ENCODE assay signal across 19 mouse cellular contexts in the genomic region with DNA sequence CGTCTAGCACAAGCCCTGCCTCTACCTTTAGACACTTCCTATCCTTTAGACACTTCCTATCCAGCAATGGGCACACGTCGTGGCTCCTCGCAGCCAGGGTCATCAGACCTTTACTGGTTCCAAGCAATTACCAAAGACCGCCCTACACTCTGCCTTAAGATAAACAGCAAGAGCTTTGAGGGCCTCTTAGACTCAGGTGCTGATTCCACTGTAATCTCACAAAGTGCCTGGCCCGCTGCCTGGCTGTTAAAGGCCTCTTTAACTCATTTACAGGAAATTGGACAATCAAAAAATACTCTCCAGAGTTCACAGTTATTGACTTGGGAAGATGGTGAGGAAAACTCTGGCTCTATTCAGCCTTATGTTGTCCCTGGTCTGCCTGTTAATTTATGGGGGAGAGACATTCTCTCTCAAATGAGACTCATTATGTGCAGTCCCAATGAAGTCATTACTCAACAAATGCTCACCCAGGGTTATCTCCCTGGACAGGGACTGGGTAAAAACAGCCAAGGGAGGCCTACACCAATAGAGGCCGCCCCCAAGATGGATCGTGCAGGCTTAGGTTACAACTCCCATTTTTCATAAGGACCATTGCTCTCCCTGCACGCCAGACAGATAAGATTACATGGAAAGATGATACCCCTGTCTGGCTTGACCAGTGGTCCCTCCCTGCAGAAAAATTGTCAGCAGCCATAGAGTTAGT. TPM values are rescaled to one million over a fixed set of nuclear protein-coding genes. Genes with fewer than 3 reads are reported as not detected.
"Had no signal": no experiment of that assay in that cellular context is flagged by ENCODE, and none has a peak within 500 bp of the region (broad histone marks: within the 10 kb centered on the region; RNA-seq: fewer than 3 reads in every experiment).

No protein-coding gene starts in this region.

RNA-seq across cellular contexts. Expression of gene Krtap5-1, which starts 10.9 kb away (rescaled TPM):
- polyA plus RNA-seq: intestine, postnatal 0 days; kidney, adult 2 months; limb, embryonic 11.5 days; limb, embryonic 14.5 days; liver, embryonic 11.5 days; liver, embryonic 14.5 days; liver, postnatal 0 days; lung, embryonic 16.5 days; midbrain, embryonic 12.5 days; midbrain, embryonic 16.5 days; myocyte; neural tube, embryonic 11.5 days; neural tube, embryonic 14.5 days; small intestine, adult 2 months; spleen, adult 2 months; stomach, embryonic 16.5 days; testis, adult 2 months; urinary bladder, adult 2 months had no signal

RNA-seq across cellular contexts. Expression of gene Gm4559, which starts 11.9 kb away (rescaled TPM):
- polyA plus RNA-seq: intestine, embryonic 14.5 days; intestine, postnatal 0 days; kidney, adult 2 months; limb, embryonic 11.5 days; limb, embryonic 14.5 days; liver, embryonic 11.5 days; liver, embryonic 14.5 days; liver, postnatal 0 days; lung, embryonic 16.5 days; midbrain, embryonic 12.5 days; midbrain, embryonic 16.5 days; myocyte; neural tube, embryonic 11.5 days; neural tube, embryonic 14.5 days; small intestine, adult 2 months; spleen, adult 2 months; stomach, embryonic 16.5 days; testis, adult 2 months; urinary bladder, adult 2 months had no signal

RNA-seq across cellular contexts. Expression of gene Krtap5-4, which starts 17.3 kb away (rescaled TPM):
- polyA plus RNA-seq: intestine, embryonic 14.5 days; intestine, postnatal 0 days; kidney, adult 2 months; limb, embryonic 11.5 days; limb, embryonic 14.5 days; liver, embryonic 11.5 days; liver, embryonic 14.5 days; liver, postnatal 0 days; lung, embryonic 16.5 days; midbrain, embryonic 12.5 days; midbrain, embryonic 16.5 days; myocyte; neural tube, embryonic 11.5 days; neural tube, embryonic 14.5 days; small intestine, adult 2 months; spleen, adult 2 months; stomach, embryonic 16.5 days; testis, adult 2 months; urinary bladder, adult 2 months had no signal

RNA-seq across cellular contexts. Expression of gene Gm2431, which starts 27.9 kb away (rescaled TPM):
- polyA plus RNA-seq: intestine, embryonic 14.5 days; intestine, postnatal 0 days; kidney, adult 2 months; limb, embryonic 11.5 days; limb, embryonic 14.5 days; liver, embryonic 11.5 days; liver, embryonic 14.5 days; liver, postnatal 0 days; lung, embryonic 16.5 days; midbrain, embryonic 12.5 days; midbrain, embryonic 16.5 days; myocyte; neural tube, embryonic 11.5 days; neural tube, embryonic 14.5 days; small intestine, adult 2 months; spleen, adult 2 months; stomach, embryonic 16.5 days; testis, adult 2 months; urinary bladder, adult 2 months had no signal

RNA-seq across cellular contexts. Expression of gene Gm40460, which starts 45.2 kb away (rescaled TPM):
- polyA plus RNA-seq: intestine, embryonic 14.5 days; intestine, postnatal 0 days; kidney, adult 2 months; limb, embryonic 11.5 days; limb, embryonic 14.5 days; liver, embryonic 11.5 days; liver, embryonic 14.5 days; liver, postnatal 0 days; lung, embryonic 16.5 days; midbrain, embryonic 12.5 days; midbrain, embryonic 16.5 days; myocyte; neural tube, embryonic 11.5 days; neural tube, embryonic 14.5 days; small intestine, adult 2 months; spleen, adult 2 months; stomach, embryonic 16.5 days; testis, adult 2 months; urinary bladder, adult 2 months had no signal
